Mouse (Mus musculus) right cerebral cortex, postnatal 4 days (tissue): ENCODE measurements around the gene Eef1akmt3.

Experiments used
- DNase-seq: peaks from one replicate; pipeline ENCODE4 v3.0.0-alpha.2; 2022

The Eef1akmt3 gene

DNA sequence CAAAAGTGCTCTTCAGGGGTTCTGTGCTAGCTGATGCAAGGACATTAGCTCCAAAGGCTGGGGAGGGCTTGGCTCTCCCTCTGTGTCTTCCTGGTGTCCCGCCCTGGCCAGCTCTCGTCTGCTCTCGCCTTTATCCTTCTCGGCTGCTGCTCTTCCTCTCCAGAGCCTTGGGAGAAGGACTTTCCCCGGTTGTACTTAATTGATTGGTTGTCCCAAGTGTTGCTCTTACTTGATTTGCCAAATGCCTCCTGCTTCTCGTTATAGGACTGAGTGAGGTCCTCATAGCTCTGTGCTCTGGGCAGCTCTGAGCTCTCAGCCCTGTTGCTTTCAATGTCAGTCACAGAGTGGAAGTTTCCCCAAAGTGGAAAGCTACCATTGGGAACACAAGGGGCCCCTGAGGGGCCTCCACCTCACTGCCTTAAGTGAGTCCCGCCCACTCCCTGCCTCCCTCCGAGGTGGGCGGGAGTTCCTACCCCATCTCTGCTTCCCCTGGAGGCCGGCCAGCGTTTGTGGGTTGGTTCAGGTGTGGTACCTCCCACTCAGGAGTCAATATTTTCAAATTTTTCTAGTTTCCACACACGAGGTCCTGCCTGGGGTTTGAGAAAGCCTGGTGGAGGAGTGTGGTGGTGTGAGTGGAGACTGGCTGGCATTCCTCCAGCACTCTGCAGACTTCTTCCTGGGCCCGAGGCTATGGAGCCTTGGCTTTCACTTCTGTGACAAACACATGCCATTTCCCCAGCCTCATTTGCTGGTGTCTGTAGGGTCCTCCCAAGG, 43.8 kb downstream of the Eef1akmt3 start:
- no peak for DNase-seq

DNA sequence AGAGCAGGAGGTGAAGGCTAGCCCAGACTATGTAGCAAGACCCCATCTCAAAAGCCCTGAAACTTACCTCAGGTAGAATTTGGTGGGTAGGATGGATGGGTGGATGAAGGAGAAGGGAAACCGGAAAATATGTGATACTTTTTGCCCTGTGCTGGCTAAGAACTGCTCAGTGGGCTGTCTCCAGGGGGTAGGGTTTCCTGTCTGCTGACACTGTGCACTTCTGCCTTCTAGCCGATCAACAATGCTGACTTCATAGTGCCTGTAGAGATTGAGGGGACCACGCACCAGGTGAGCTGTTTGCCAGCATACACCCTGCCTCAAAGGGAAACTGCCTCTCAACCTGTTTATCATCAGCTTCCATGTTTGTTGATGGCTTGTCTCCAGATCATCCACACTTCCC, 47.7 kb downstream of the Eef1akmt3 start:
- DNase-seq: no peak

DNA sequence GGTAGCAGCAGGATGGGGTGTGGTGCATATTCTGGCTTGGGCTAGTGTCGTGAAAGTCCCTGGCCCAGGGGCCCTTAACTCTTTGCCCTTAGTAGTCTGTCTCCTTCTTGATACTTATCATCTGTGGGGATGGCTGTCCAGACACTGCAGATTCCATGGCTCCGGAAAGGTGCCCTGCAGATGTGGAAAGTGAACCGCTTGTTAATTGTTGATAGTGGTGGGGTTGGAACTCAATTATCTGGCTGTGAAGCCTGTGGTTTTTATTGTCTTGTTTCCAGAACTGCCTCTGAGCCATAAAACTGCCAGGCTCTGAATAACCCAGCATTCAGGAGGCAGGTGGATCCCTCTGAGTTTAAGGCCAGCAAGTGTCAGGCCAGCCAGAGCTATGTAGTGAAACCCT, 49.6 kb downstream of the Eef1akmt3 start:
- DNase-seq: no peak

DNA sequence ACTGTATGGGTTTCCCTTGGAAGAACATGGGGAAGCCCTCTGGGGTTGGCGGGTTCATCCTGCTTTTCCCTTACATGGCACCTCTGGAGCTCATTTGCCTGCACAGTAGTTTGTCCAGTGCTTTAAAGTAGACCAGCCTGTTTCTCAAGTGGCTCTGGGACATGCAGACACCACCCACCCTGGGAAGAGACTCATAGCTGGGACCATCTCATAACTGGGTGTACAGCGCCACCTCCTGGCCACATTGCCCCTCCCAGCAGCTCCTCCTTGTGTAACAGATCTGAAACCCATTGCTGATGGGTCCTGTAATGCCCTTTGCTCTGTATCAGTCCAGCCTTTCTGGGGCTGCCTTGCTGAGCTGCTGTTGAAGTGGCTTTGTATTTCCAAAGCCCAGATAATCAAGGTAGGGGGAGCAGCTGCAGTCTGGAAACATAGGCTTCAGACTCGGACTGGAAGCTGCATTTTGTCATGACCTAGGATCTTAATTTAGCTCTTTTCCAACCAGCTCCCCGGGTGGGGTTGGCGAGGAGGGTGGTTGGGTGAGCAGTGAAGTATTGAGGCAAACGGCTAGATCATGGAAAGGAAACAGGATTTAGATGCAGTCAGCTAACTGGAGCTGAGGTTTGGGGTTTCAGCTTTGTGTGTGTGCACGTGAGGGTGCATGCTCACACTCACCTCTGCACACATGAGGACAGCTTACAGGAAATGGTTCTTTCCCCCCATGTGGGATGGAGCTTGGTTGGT, 50.8 kb downstream of the Eef1akmt3 start:
- peak; percentile 94 for DNase-seq

DNA sequence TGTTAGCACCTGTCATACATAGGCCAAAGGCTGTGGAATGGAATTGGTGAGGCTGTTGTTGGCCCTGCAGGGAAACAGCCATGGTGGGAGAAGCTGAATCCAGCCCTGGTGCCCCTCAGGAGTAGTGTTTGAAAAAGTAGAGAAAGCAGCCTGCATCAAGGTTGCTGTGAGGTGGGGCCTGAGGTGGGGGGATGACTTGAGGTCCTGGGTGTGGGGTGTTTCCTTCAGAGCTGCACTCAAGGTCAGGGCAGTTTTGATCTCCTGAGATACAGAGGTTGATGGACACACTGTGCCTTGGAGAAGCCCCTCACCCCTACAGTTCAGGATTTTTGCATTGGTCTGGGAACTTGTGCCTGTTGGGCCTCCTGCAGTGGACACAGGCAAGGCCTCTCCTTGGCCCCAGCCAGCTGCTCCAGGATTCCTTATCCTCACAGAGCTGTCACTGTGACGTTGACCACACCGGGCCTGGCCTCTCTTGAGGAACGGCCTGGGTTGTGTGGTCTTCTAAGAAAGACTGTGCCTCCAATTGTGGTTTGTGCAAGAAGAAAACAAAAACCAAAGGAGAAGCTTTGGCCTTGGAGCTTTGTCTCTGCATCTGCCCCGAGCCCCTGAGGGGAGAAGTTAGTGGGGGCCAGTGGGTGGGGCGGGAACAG, 52.7 kb downstream of the Eef1akmt3 start:
- no peak for DNase-seq

DNA sequence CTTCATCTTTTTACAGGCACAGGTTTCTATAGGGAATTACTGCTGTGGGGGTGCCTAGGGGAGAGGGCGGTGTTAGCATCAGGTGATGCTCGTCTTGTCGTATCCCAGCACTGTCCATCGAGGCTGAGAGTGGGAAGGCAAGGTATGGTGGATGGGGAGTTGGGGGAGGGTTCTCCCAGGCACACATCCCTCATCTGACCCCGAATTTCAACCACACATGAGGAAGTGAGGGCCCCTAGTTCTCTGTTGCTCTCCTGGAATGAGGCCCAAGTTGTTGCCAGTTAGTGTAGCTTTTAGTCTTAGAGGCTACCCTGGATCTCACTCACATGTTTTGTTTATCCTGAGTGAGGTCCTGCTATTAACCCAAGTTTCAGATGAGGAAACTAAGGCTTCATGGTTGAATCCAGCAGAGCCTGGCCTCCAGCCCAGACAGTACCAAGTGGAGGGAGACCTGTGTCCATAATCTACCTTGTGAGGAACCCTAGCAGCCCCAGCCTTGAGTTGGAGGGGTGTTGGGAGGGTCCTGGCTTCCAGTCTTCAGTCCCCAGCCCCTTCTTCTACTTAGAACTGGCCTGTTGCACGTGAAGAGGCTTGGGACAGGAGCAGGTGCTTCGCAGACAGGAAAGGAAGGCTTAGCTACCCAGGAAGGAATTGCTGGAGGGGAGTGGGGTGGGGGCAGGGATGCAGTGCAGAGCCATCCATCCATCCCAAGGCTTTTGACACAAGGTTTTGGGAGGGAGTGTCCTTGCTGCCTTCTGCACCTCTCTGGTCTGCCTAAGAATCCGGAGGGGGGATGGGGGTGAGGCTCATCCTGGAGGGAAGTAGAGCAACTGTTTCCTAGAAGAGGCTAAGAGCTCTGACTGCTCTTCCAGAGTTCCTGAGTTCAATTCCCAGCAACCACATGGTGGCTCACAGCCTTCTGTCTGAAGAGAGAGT, 53.9 kb downstream of the Eef1akmt3 start:
- DNase-seq: no peak

DNA sequence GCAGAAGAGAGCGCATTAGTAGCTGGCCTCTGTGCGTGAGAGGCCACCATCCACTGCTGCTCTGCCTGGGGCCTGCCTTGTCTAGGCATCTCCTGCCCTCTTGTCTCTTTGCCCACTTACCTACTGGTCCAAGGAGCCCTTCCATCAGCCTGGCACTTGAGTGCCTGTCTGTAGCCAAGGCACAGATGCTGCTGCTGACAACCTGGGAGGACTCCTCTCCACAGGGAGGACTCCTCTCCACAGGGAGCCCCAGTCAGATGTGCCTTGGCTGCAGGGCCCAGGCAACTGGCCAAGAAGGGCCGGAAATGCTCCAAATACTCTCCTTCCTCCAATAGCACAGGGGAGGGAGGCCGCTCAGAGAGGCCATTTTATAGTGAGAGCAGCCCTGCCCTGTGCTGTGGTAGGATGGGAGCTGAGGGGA, 54.8 kb downstream of the Eef1akmt3 start:
- peak; percentile 68 for DNase-seq

DNA sequence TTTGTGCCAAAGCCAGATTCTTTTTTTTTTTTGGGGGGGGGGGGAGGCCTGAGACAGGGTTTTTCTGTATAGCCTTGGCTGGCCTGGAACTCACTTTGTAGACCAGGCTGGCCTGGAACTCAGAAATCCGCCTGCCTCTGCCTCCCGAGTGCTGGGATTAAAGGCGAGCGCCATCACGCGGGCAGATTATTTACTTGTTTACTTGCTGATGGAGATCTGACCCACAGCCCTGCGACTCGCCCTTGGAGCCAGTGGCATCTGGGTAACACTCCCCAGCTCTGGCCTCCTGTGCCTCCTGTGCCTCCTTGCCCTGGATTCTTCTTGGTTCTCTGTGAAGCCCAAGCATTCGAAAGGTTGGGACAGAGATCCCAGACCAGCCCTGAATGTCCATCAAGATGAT, 55.7 kb downstream of the Eef1akmt3 start:
- DNase-seq: no peak

DNA sequence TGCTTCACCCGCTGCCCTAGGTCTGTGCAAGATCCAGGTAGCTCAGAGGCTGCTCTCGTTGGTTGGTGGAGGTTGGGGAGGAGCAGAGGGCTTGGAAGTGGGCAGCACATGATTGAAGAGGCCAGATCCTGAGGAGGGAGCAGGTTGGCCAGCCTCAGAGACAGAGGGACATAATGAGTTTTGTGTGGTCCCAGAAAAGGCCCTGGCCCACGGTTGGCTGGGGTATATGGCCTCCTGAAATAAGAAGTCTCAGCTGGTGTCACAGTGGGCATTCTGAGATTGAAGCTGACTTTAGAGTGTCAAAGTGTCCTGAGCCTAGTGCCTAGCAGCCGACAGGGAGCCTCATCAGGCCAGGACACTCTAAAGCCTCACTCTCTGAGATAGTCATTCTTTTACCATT, 56.2 kb downstream of the Eef1akmt3 start:
- DNase-seq: no peak

DNA sequence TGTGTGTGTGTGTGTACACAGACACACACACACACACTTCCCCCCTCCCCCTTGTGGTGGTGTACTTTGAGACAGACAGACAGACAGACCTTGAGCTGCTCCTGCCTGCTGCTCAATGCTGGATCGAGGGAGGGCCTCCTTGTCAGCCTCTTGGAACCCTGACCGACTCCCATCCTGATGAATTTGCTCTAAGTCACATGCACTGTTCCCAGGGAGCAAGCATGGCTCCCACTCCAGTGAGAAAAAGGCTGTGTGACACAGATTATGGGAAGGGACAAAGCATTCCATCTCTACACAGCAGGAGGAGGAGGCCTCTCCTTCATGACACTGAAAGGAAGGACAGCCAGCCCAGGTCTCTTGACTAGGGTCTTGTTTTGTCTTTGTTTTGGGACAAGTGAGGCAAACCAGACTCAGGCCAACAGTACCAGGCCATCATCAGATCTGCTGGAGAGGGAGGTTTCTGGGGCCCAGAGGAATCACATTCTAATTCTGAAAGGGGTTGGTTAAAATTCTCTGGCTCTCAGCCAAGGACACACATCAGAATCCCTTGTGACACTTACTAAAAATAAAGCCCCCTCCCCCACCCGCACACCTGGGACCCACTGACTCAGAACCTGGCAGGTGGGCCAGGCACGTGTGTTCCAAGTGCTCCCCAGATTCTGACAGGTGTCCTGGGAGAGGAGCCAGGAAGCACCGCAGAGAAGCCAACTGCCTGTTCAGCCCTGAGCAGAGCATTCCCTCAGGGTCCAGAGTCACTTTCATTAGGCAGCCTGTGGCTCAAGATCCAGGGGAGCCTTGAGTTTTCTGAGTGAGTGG, 56.9 kb downstream of the Eef1akmt3 start:
- no peak for DNase-seq

DNA sequence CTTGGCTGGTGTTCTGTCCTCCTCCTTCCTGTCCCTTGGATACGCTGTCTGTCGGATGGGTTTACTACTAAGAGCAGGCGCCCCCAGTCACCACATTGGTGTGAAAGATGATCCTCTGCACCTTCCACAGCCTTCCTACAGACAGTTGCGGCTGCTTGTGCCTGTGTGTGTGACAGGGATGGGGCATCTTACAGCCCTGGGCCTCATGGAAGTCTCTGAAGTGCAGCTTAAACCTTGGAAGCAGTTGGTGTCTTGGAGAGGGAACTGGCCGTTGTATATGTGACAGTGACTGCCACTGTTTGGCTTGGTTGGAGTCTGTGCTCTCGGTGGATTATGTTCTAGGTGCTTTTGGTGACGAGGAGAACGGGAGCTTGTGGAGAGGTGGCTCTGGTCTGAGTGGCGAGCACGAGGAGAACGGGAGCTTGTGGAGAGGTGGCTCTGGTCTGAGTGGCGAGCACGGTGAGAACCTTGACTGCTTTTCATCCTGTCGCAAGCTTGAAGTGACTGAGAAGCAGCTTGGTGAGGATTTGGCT, 58.1 kb downstream of the Eef1akmt3 start:
- no peak for DNase-seq

DNA sequence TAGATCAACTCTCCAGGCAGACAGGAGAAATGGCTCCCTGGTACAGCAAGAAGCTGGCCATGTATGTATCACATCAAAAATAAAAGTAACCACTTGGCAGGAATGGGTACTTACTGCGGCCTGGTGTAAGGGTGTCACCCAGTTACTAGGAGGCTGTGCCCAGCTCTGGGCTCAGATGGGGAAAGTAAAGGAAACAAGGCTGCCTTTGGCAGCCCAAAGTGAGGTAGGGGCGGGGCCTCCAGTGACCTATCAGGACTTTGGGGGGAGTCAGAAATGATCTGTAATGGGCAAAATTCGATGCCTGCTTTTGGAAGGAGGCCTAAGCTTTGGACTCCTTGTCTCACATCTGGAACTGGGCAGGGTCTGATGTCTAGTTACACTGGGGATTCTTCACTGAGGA, 59.6 kb downstream of the Eef1akmt3 start:
- no peak for DNase-seq
